Mouse (Mus musculus) T-helper 1 cell (primary cell): ENCODE results near the gene Tiam1.

Experiments used
- in situ Hi-C: fragments of 300-600 bp; cut with MboI, MseI; formaldehyde crosslinking; loops from one replicate; pipeline ENCODE4 v1.15.1; 2025; ENCODE audit warnings: high pct_unique_total_duplicates

Tiam1 gene

DNA sequence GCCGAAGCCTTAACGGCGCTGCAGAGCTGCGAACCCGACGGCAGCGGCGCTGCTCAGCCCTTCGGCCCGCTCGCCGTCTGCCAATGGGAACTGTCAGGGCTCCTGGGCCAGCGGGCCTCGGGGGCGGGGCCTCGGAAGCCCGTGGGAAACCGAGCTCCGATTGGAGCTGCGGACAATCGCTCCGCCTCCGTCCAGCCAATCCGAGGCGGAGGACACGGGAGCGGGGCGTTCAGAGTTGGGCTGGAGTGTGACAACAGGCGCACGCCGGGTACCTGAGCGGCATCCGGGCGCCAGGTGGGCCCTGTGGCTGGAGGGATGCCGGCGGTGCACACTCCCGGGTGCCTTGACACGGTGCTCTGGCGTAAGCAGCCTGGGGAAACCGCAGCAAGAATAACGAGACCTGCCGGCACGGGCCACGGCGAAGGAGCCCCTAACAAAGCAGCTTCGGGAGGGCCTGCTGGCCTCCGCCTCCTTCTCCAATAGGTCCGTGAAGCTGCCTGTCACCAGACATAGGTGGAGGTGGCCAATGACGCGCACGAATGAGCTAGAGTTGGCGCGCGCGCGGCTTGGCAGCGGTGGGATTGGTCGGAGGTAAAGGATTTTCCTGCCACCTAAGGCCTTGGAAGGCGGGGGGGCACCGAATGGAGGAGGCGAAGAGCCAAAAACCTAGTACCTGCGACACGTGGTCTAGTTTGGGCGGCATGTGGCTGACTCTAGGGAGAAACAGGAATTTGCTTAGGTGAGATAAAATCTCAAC lies at the start of gene Tiam1:
TSS of gene Tiam1 (minus strand) at position 10 of the 757 bp plus-strand sequence.
- in situ Hi-C loops, result no loop called here

DNA sequence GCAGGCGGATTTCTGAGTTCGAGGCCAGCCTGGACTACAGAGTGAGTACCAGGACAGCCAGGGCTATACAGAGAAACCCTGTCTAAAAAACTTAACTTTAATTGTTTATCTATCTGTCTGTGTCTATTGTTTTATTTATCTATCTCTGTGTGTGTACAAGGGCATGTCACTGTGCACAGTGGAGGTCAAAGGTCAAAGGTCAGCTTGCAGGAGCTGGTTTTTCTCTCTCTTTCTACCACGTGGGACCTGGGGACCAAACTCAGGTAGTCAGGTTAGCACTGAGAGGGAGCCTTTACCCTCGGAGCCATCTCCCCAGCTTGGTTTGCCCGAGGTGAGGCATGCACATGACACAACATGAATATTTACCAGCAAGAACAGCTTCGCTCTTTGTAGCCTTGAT lies 47.7 kb upstream of the Tiam1 start:
- in situ Hi-C loops, result no loop called here

- in situ Hi-C loops, result no loop called here
Measured at GRCm38 (mm10) chr16:90187453-90187852, 43.9 kb upstream of the Tiam1 start.

- in situ Hi-C loops, result no loop called here
Measured at GRCm38 (mm10) chr16:90185928-90186588, 42.5 kb upstream of the Tiam1 start.

DNA sequence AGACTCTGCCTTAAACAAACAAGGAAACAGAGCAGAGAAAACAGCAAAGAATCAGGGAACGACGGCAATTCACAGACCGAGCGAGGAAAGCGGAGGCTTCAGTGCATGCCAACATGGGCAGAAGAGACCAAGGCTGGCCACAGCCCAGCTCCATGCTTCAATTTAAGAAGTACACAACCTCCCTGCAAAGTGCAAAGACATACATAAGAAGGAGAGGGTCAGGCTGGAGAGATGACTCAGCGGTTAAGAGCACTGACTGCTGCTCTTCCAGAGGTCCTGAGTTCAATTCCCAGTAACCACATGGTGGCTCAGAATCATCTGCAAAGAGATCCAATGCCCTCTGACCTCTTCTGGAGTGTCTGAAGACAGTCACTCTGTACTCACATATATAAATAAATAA lies 40.6 kb upstream of the Tiam1 start:
- in situ Hi-C loops, result loop anchor here (5.0 kb wide), 1 partner anchor 412 kb away; no protein-coding TSS in a partner anchor

DNA sequence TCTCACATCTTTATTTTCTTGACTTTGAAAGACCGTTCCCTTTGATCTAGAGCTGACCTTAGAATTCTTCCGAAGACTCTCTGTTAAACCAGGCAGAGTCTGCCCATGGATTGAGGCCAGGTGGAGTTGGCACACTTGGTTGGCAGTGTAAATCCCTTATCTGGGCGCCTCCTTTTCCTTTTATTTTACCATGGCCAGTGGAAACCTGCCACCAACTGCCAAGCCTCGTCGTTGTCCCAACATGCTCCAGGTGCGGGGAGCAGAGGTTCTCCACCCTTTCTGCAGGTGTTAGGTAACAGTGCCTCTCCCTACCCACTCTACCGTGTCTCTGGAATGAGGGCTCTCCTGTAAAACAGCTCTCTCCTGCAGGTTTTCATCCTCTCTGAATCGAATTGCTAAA lies 38.1 kb upstream of the Tiam1 start:
- in situ Hi-C loops, result loop anchor here (5.0 kb wide), 1 partner anchor 409 kb away; no protein-coding TSS in a partner anchor

GRCm38 (mm10) chr16:90180975-90181374 lies 37.4 kb upstream of the Tiam1 start:
- in situ Hi-C loops, result loop anchor here (5.0 kb wide), 1 partner anchor 409 kb away; no protein-coding TSS in a partner anchor

DNA sequence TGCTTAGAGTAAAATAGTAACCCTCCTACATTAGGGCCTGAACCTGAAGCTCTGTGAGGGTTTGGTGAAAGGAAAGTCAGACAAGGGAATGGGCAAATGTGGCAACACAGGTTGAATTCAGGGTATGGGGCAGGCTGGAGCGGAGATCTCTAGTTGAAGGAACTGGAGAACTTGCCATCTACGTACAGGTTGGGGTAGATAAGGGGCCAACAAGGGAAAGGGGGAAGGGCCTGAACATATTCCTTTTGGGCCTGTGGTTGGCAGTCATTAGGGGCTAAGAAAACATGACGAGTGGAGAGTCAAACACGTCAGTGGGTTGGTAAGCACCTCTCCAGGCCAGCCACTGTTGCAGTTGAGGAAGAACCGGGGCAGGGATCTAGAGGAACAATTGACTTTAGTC lies 36.3 kb upstream of the Tiam1 start:
- in situ Hi-C loops, result loop anchor here (5.0 kb wide), 1 partner anchor 408 kb away; no protein-coding TSS in a partner anchor

GRCm38 (mm10) chr16:90178404-90178803 lies 34.8 kb upstream of the Tiam1 start:
- in situ Hi-C loops, result no loop called here

DNA sequence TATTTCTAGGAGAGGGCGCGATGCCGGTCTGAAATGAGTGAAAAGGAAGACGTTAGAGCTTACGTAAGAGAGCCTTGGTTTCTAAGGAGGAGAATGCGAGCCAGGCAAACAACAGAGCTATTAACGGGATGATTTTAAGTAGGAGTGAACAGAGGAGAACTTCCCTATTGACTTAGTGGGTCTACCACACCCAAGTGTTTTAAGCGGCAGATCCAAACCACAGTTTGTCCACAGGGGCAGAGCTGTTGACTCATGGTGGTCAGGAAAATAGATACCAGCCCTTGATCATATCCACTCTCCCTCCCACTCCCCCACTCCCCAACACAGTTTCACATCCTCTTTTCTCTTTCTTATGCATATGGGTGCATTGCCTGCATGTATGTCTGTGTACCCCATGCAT lies 33.9 kb upstream of the Tiam1 start:
- in situ Hi-C loops, result no loop called here

- in situ Hi-C loops, result no loop called here
Measured at GRCm38 (mm10) chr16:90176472-90176871, 32.9 kb upstream of the Tiam1 start.

GRCm38 (mm10) chr16:90171416-90171815 lies 27.8 kb upstream of the Tiam1 start:
- in situ Hi-C loops, result no loop called here

DNA sequence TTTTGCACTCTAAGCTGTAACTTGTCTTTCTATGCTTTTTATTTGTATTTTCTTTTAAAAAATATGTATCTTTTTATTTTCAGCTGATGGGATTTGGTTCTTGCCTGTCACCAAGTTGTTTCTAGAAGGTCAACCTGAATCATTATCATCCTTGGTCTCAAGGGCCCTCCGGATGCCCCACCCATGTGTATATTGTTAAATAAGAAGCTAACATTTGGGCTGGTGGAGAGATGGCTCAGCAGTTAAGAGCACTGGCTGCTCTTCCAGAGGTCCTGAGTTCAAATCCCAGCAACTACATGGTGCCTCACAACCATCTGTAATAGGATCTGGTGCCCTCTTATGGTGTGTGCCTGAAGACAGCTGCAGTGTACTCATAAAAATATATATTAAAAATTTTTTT lies 27.1 kb upstream of the Tiam1 start:
- in situ Hi-C loops, result no loop called here

GRCm38 (mm10) chr16:90169863-90170630 lies 26.5 kb upstream of the Tiam1 start:
- in situ Hi-C loops, result loop anchor here (10.0 kb wide), 1 partner anchor 325 kb away; no protein-coding TSS in a partner anchor

- in situ Hi-C loops, result loop anchor here (10.0 kb wide), 1 partner anchor 323 kb away; no protein-coding TSS in a partner anchor
Measured at GRCm38 (mm10) chr16:90167646-90168045, 24.1 kb upstream of the Tiam1 start.

GRCm38 (mm10) chr16:90165435-90165834 lies 21.9 kb upstream of the Tiam1 start:
- in situ Hi-C loops, result loop anchor here (10.0 kb wide), 1 partner anchor 321 kb away; no protein-coding TSS in a partner anchor

DNA sequence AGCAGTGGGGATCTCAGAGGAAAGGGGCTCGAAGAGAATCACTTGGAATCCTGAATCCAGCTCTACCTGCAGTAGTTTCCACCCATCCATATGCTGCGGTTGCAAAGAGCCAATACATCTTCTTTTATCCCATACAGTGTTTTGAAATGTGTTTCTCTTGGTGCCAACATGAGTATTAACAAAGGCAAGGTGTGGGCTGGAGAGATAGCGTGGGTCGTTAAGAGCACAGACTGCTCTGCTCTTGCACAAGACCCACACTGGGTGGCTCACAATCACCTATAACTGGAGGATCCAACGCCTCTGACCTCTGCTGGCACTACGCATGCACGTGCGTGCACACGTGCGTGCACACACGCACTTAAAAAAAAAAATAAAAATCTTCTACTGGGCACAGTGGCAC lies 21.4 kb upstream of the Tiam1 start:
- in situ Hi-C loops, result loop anchor here (5.0 to 10.0 kb wide), 2 partner anchors 218 to 320 kb away; no protein-coding TSS in a partner anchor

DNA sequence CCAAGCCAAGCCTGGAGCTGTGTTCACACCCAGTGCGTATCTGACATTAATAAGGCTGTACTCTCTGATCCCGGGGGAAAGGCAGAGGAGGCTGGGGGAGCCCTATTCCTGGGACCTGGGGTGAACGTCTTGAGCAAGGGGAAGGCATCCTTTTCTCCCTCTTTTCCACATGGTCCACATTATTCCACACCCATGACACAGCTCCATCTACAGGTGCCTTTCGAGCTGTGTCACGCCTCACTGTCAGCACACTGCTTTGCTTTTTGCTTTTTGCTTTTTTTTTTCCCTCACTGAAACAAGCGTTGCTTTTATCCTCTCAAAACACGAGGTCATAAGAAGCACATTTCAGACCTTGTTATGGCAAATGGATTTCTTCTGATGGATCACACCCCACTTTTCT lies 11.5 kb upstream of the Tiam1 start:
- in situ Hi-C loops, result no loop called here

DNA sequence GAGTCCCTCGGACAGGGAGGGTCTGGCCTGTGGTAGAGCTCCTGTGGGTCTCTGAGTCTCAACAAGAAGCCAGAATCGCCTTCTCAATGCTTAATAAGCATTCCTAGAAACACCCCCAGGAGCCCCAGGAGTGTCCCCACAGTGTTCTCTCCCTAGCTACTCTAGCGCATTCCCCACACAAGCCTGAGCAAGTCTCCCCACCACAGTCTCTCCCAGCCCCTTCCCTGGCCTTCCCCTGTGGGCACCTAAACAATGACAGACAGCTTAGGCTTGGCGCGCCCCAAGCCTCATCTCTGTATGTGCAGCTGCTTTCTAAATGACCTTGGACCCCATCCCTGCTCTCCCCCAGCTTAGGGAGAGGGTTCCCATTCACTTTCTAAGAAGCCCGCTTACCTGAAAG lies 7.3 kb upstream of the Tiam1 start:
- in situ Hi-C loops, result no loop called here

DNA sequence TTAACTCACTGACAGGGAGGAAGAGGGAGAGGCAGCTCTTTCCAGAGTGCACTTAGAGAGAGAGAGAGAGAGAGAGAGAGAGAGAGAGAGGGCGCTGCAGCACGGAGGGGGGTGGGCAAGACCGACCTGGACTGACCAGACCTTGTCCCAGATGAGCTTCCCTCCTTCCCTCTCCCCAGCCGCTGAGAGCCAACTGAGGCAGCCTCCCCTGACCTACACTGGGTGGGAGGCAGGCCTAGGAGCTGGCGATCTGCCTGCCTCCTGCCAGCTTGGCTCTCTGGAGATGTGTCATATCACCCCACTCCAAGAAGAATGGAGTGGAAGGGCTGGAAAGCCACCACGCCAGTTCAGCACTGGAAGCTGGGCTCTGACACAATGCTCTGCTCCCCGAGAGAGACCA lies 6.6 kb upstream of the Tiam1 start:
- in situ Hi-C loops, result no loop called here

DNA sequence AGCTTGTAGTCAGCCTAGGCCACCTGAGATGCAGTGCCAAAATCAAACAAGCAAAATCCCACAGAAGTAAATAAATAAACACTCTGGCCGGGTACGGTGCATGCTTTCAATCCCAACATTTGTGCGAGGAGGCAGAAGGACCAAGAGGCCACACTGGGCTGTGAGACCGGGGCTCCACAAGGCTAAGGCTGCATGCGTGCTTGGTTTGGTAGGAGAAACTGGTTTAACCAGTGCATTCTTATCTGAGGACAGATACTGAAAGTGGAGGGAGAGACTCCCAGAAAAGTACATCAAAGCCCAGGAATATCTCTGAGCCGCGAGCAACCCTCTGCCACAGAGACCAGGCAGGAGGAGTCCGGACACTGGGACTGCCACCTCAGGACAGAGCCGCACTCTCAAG lies 5.8 kb upstream of the Tiam1 start:
- in situ Hi-C loops, result no loop called here

GRCm38 (mm10) chr16:90145244-90145643 lies 1.7 kb upstream of the Tiam1 start:
- in situ Hi-C loops, result no loop called here
